Mouse (Mus musculus) limb, embryonic 12.5 days (tissue): ENCODE results near the gene Nup35. TPM values are rescaled to one million over a fixed set of nuclear protein-coding genes. Genes with fewer than 3 reads are reported as not detected.
A peak's percentile ranks its signal among the peaks of the same experiment; 100 is the strongest.

ENCODE experiments used
- ATAC-seq: fragments of 200-750 bp; cut with Nextera tagmentation; 2 replicates; pipeline ENCODE4 v1.8.0; 2017; ENCODE audit warnings: low read depth, moderate TSS enrichment; ENCODE audit not compliant: insufficient number of reproducible peaks, insufficient read depth, low FRiP score, low TSS enrichment
- H3K27ac ChIP-seq: fragments of 300-500 bp; sonication (generic); 2 replicates; pipeline ENCODE4 v1.5.1; 2016; ENCODE audit warnings: mild to moderate bottlenecking, moderate library complexity
- H3K27me3 ChIP-seq: fragments of 300-500 bp; sonication (generic); 2 replicates; pipeline ENCODE4 v1.6.1; 2016; ENCODE audit warnings: mild to moderate bottlenecking, moderate library complexity
- H3K36me3 ChIP-seq: fragments of 300-500 bp; sonication (generic); 2 replicates; pipeline ENCODE4 v1.6.1; 2016; ENCODE audit warnings: mild to moderate bottlenecking, moderate library complexity
- H3K4me1 ChIP-seq: fragments of 300-500 bp; sonication (generic); replicated peaks from 2 replicates; pipeline ENCODE4 v1.6.1; 2016
- H3K4me2 ChIP-seq: fragments of 300-500 bp; sonication (generic); 2 replicates; pipeline ENCODE4 v1.6.1; 2016; ENCODE audit warnings: mild to moderate bottlenecking, moderate library complexity
- H3K4me3 ChIP-seq: fragments of 300-500 bp; sonication (generic); replicated peaks from 2 replicates; pipeline ENCODE4 v1.5.1; 2016; ENCODE audit warnings: mild to moderate bottlenecking
- H3K9ac ChIP-seq: fragments of 300-500 bp; sonication (generic); replicated peaks from 2 replicates; pipeline ENCODE4 v1.6.1; 2016; ENCODE audit warnings: mild to moderate bottlenecking, moderate library complexity
- H3K9me3 ChIP-seq: fragments of 300-500 bp; sonication (generic); 2 replicates; pipeline ENCODE4 v1.6.1; 2016; ENCODE audit warnings: mild to moderate bottlenecking, moderate library complexity
- WGBS: fragments of 180-500 bp; shearing (Covaris S2); methylation state at CpG from one replicate; pipeline ENCODE4 v1.1.7; 2016; 5-methylcytosine and 5-hydroxymethylcytosine counted together
- polyA plus RNA-seq: library from polyadenylated mRNA; unstranded; fragments of >200 nt; fragmentation: Nextera tagmentation; extraction: Ambion mirVana; gene quantifications from 2 replicates; pipeline ENCODE4 v1.2.1, GENCODE M21; 2016

Gene Nup35
- polyA plus RNA-seq, 1 experiment from 2014 or later = 55.0 TPM

DNA sequence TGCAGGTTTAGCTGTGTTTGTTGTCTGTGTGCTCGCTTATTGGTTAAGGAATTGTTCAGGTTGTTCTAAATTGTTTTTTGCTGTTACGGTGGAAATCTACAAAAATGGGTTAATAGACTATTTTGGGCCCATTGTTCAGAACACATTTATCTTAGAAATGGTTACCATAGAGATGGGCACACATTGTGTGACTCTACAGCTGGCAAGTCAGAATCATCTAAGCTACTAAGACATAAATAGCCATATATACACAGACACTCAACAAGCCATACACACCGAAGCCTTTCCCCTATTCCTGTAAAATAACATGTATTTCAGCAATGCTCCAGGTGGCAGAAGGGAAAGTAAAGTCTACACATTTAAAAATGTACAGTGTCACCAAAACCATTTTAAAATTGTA lies 17.2 kb upstream of the Nup35 start:
- no peak for ATAC-seq
- Histone ChIP-seq H3K36me3 (no peaks in the 10 kb centered on the region), H3K4me1 (no peaks in the 10 kb centered on the region), H3K27ac (no peak overlapping the region), H3K4me2 (no peak overlapping the region), H3K9ac (no peak overlapping the region), H3K4me3 (no peak overlapping the region), H3K9me3 (no peaks in the 10 kb centered on the region), H3K27me3 (no peaks in the 10 kb centered on the region)
- 89% methylated on average over 3 of the region's 3 CpGs for WGBS

DNA sequence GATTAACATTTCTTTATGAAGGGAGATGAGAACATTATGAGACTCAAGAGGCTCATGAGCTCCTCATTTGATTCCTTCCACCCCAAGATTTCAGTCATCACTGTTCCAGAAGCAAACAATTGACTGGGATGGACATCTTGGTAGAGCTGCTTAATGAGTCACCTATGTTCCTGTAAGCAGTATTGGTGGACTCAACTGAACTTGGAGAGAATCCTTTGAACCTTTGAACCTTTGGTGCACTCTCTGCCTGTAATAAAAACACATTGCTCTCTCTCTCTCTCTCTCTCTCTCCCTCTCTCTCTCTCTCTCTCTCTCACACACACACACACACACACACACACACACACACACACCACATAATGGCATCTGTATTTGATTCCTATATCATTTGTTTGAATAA lies 16.4 kb upstream of the Nup35 start:
- Histone ChIP-seq H3K4me1 (no peaks in the 10 kb centered on the region), H3K4me3 (no peak overlapping the region), H3K9ac (no peak overlapping the region), H3K9me3 (no peaks in the 10 kb centered on the region), H3K27ac (no peak overlapping the region), H3K4me2 (no peak overlapping the region), H3K36me3 (no peaks in the 10 kb centered on the region), H3K27me3 (no peaks in the 10 kb centered on the region)
- no peak for ATAC-seq

DNA sequence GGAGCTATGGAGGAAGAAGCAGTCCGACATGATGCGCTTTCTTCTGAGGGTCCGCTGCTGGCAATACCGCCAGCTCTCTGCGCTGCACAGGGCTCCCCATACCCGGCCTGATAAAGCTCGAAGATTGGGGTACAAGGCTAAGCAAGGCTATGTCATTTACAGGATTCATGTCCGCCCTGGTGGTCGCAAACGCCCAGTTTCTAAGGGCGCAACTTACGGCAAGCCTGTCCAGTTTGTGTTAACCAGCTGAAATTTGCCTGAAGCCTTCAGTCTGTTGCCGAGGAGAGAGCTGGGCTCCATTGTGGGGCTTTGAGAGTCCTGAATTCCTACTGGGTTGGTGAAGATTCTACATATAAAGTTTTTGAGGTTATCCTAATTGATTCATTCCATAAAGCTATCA lies 14.3 kb upstream of the Nup35 start:
- Histone ChIP-seq H3K9ac (no peak overlapping the region), H3K9me3 (no peaks in the 10 kb centered on the region), H3K27ac (no peak overlapping the region), H3K4me3 (no peak overlapping the region), H3K4me1 (no peaks in the 10 kb centered on the region), H3K27me3 (no peaks in the 10 kb centered on the region), H3K36me3 (no peaks in the 10 kb centered on the region), H3K4me2 (no peak overlapping the region)
- 94% methylated on average over 13 of the region's 13 CpGs for WGBS
- no peak for ATAC-seq

DNA sequence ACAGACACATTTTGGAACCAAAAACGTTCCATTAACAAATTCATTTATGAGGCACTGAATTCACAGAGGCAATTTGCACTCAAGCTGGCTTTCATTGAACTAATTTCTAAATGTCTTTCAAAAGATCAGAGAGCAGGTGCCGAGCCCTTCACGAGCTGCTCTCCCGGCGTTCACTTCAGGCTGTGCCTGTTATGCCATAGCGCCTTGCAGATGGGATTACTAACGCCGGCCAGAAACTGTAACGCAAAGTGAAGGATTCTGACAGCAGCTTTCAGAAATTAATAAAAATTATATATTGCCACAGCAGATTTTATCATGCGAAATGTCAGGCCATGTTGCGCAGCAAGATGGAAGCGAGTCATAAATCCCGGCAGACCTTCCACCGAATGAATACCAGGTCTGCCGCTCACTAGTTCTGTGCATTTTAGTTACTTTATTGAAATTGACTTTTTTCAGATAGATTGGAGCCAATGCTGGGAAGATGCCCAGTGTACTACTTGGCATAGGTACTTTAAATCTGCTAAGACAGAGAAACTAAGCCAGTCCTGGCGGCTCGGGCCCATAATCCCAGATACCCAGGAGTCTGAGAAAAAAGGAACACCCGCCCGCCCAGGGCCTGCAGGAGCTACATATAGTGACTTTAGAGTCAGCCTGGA lies 13.1 kb upstream of the Nup35 start:
- Histone ChIP-seq H3K9ac (no peak overlapping the region), H3K4me1 (no peaks in the 10 kb centered on the region), H3K36me3 (no peaks in the 10 kb centered on the region), H3K27ac (no peak overlapping the region), H3K27me3 (no peaks in the 10 kb centered on the region), H3K9me3 (no peaks in the 10 kb centered on the region), H3K4me2 (no peak overlapping the region), H3K4me3 (no peak overlapping the region)
- 77% methylated on average over 19 of the region's 19 CpGs for WGBS
- no peak for ATAC-seq

DNA sequence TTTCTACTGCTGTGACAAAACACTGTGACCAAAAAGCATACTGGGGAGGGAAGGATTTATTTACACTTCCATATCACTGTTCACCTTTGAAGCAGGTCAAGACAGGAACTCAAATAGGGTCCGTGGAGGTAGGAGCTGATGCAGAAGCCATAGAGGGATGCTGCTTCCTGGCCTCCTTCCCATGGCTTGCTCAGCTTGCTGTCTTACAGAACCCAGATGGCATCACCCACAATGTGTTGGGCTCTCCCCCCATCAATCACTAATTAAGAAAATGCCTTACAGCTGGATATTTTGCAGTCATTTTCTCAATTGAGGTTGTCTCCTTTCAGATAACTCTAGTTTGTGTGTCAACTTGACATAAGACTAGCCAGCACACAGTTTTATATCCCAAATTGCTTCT lies 4.8 kb upstream of the Nup35 start:
- Histone ChIP-seq H3K4me2 (no peak overlapping the region), H3K4me1 (no peaks in the 10 kb centered on the region), H3K27ac (no peak overlapping the region), H3K9me3 (no peaks in the 10 kb centered on the region), H3K4me3 (no peak overlapping the region), H3K27me3 (no peaks in the 10 kb centered on the region), H3K36me3 (no peaks in the 10 kb centered on the region), H3K9ac (no peak overlapping the region)
- WGBS = 59% methylated on average over 1 of the region's 1 CpGs
- no peak for ATAC-seq

DNA sequence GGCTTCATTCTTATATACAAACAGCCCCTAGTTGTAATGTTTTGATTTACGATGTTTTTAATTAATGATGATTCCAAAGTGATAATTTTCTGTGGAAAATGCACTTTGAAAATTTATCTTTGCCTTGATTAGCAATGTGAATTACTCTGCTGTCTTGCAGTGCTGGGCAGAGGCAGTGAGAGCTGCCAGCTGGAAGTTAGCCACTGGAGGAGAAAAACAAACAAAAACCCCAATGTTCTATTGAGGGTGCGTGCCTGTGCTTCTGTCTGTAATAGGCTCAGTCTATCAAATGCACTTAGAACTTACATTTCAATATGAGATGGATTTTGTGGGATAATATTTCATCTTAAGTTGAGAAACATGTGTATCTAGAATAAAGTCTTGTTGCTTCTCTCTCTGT lies 4.2 kb upstream of the Nup35 start:
- H3K4me1 ChIP-seq = peaks cover under 1% of the 10 kb centered on the region; the same call in 1 of the 2 replicates
- no peak overlapping the region for H3K4me3 ChIP-seq
- no peaks in the 10 kb centered on the region for H3K27me3 ChIP-seq
- no peaks in the 10 kb centered on the region for H3K36me3 ChIP-seq
- no peaks in the 10 kb centered on the region for H3K9me3 ChIP-seq
- no peak overlapping the region for H3K27ac ChIP-seq
- no peak for ATAC-seq
- 87% methylated on average over 2 of the region's 2 CpGs for WGBS
- no peak overlapping the region for H3K9ac ChIP-seq
- no peak overlapping the region for H3K4me2 ChIP-seq

DNA sequence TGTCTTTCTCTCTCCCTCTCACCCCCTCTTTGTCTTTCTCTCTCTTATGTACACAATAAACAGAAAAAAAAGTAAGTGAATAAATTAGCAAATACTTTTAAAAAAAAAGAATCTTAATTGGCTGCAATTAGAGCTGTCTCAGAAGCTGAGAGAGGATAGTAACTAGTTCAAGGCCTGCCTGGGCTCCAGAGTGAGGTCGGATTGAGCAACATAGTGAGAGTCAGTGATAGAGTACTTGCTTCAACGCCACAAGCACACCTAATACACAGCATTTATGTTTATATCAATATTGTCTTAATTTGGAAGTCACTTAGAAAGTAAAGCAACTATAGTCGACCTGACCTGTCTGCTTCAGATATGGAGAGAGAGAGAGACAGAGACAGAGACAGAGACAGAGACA lies 2.0 kb downstream of the Nup35 start:
- no peak overlapping the region for H3K4me3 ChIP-seq
- H3K4me1 ChIP-seq = peaks cover 4% of the 10 kb centered on the region; the same call in 1 of the 2 replicates
- H3K27me3 ChIP-seq = no peaks in the 10 kb centered on the region
- H3K27ac ChIP-seq = no peak overlapping the region
- no peak for ATAC-seq
- no peak overlapping the region for H3K4me2 ChIP-seq
- H3K36me3 ChIP-seq = peaks cover 6% of the 10 kb centered on the region
- H3K9ac ChIP-seq = no peak overlapping the region
- 86% methylated on average over 3 of the region's 3 CpGs for WGBS
- H3K9me3 ChIP-seq = no peaks in the 10 kb centered on the region

DNA sequence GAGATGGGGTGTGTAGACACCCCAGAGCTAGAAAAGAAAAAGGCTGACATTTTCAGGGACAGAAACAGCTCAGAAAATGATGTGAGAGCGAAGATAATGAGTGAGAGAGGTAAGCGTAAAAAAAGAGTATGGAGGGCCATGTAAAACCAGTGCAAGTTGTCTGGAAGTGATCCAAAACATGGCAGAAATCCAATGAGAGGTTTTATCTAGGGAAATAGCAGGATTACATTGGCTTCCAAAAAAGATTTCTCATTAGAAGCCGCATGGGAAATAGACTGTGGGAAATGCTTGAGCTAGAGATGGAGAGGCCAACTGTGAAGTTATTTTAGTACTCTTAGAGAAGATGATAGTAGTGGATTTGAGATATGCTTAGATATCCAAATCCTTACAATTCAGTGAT lies 4.9 kb downstream of the Nup35 start:
- H3K4me2 ChIP-seq = no peak overlapping the region
- no peak overlapping the region for H3K4me3 ChIP-seq
- peaks cover 4% of the 10 kb centered on the region; the same call in 1 of the 2 replicates for H3K4me1 ChIP-seq
- no peaks in the 10 kb centered on the region for H3K27me3 ChIP-seq
- no peak for ATAC-seq
- H3K9me3 ChIP-seq = 0 out of 2 replicates have a peak, but pooled peaks cover 3% of the 10 kb centered on the region
- no peak overlapping the region for H3K27ac ChIP-seq
- no peak overlapping the region for H3K9ac ChIP-seq
- WGBS = 95% methylated on average over 3 of the region's 3 CpGs
- H3K36me3 ChIP-seq = peaks cover 28% of the 10 kb centered on the region

DNA sequence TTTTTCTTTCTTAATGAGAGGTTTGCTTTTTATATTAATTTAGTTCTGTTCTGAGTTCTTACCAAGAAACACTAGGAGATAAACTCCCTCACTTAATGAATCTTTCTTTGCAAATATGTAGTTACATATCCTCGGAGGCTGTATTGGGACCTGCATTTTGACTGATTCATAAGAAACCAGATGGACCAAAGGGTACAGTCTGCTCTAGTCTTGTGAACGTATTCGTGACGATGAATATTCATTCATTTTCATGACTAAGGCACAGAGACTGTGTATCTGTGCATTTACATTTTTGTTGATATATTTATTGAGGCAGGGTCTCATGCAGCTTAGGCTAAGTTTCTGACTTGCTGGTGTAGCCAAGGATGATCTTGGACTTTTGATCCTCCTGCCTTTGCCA lies 7.5 kb downstream of the Nup35 start:
- WGBS = 97% methylated on average over 4 of the region's 4 CpGs
- Histone ChIP-seq H3K36me3 (peaks cover 30% of the 10 kb centered on the region), H3K4me3 (no peak overlapping the region), H3K9ac (no peak overlapping the region), H3K27me3 (no peaks in the 10 kb centered on the region), H3K4me2 (no peak overlapping the region), H3K4me1 (no peaks in the 10 kb centered on the region), H3K27ac (no peak overlapping the region), H3K9me3 (0 out of 2 replicates have a peak, but pooled peaks cover 3% of the 10 kb centered on the region)
- ATAC-seq = no peak

DNA sequence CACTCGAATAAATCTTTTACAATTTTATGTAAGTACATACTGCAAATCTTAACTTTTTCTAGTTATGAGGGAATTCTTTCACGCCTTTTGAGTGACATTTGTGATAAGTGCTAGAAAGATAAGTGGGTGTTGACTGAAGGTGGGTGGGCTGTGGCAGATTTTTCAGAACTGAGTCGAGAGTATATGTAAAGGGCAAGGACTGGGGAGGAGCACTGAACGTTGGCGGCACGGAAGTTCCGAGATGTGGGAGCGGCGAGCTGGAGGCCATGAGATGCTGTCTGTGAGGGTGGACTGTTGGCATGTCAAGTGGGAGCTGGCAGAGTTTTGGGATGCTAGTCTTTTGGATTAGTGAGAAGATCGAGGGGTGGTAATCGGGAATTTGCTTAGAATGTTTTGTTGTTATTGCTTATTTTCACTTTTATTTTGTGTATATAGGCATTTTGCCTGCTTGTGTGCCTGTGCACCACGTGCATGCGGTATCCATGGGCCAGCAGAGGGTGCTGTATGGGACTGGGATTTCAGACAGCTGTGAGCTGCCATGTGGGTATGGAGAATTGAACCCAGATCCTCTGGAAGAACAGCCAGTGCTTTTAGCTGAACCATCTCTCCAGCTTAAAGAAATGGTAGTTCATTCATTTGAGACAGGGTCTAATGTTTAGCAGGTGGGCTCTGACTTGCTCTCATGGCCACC lies 15.4 kb downstream of the Nup35 start:
- no peak for ATAC-seq
- WGBS = 91% methylated on average over 13 of the region's 13 CpGs

DNA sequence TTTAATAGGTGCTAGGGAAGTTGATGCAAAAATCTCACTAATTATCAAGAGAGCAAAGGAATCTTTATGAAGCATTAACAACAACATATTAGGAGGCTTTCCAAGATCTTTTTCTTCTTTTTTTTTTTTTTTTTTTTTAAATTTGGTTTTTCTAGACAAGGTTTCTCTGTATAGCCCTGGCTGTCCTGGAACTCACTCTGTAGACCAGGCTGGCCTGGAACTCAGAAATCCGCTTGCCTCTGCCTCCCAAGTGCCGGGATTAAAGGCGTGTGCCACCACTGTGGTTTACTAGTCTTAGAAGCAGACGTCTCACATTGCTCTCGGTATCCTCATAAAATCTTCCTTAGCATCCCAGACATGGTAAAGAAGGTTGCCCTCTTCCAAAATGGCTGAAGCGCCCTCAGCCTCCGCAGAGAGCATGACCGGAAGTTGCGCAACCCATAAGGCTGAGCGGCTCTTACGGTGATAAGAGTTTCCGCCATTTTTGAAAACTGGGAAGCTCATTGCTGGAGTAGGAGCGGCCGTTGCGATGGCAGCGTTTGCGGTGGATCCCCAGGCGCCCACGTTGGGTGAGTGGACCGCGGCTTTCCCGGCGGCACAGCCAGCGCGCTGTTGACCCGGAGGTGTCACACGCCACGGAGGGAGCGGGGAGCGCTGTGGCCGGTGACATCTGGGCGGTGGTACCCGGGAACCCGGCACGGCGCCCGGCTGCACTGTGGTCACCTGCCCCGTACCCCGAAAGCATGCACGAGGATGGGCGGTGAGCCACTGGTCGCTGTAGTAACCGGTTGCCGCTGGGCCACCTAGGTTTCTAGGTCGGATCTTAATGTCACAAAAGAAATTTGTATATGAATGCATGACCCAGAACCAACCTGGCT lies 21.6 kb downstream of the Nup35 start:
- WGBS = under 1% methylated on average over 45 of the region's 45 CpGs
- peak overlapping the region; percentile 77 for H3K9ac ChIP-seq
- H3K4me2 ChIP-seq = peak overlapping the region; percentile 65
- H3K4me1 ChIP-seq = peaks cover 9% of the 10 kb centered on the region
- no peaks in the 10 kb centered on the region for H3K9me3 ChIP-seq
- H3K27ac ChIP-seq = peak overlapping the region; percentile 78
- ATAC-seq = peak; percentile 96
- peaks cover 13% of the 10 kb centered on the region for H3K36me3 ChIP-seq
- H3K4me3 ChIP-seq = peak overlapping the region; percentile 84
- H3K27me3 ChIP-seq = no peaks in the 10 kb centered on the region

More for the DNA sequence above, 15.4 kb downstream of the Nup35 start:
- Histone ChIP-seq H3K9me3 (no peaks in the 10 kb centered on the region), H3K36me3 (peaks cover 5% of the 10 kb centered on the region; the same call in 1 of the 2 replicates), H3K4me1 (no peaks in the 10 kb centered on the region), H3K4me3 (no peak overlapping the region), H3K4me2 (no peak overlapping the region), H3K9ac (no peak overlapping the region), H3K27ac (no peak overlapping the region), H3K27me3 (no peaks in the 10 kb centered on the region)
